Mouse (Mus musculus): Measurements from ENCODE around the gene Was. TPM values are rescaled to one million over a fixed set of nuclear protein-coding genes. Genes with fewer than 3 reads are reported as not detected.
"Not testable (repeated sequence)": the region's sequence is repeated elsewhere in the genome, so short reads cannot be mapped to it uniquely, and the experiment has no call there.

The Was gene
- polyA plus RNA-seq, 1 experiment from 2014 or later = 0.12 TPM

DNA sequence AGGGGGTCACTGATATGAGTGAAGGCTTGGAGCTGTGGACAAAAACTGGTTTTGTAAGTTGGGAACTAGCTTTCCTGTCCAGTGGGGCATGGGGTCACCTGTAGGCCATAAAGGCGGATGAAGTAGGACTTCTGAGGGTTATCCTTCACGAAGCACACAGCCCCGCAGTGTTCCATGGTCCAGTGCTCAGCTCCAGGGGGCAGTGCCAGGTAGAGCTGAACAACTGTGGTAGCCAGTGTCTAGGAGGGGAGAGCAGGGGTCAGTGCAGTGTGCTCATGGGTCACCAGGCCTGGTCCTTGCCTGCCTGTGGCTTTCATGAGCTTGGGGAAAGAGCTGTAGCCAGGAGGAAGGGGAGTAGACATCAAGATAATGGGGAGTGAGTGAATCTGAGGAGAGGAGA lies 552 bp downstream of the Was start:
- H3K27ac ChIP-seq (ENCODE audit: low read depth, low read length) = no peak overlapping the region
- no peaks in the 10 kb centered on the region for H3K27me3 ChIP-seq (ENCODE audit: control insufficient read depth, insufficient read depth, low read length)
- ATAC-seq (ENCODE audit: low read depth) = no peak
- no peaks in the 10 kb centered on the region for H3K36me3 ChIP-seq (ENCODE audit: control insufficient read depth, insufficient read depth, low read length)
- 88% methylated on average over 3 of the region's 3 CpGs for WGBS
- no peak overlapping the region for H3K9ac ChIP-seq (replicated peaks; ENCODE audit: low read depth, low read length)
- H3K4me1 ChIP-seq (ENCODE audit: control insufficient read depth, insufficient read depth, low read length) = no peaks in the 10 kb centered on the region
- no peaks in the 10 kb centered on the region for H3K9me3 ChIP-seq (ENCODE audit: control insufficient read depth, low read length)
- H3K4me2 ChIP-seq (ENCODE audit: low read depth, low read length) = no peak overlapping the region
- no peak overlapping the region for H3K4me3 ChIP-seq (ENCODE audit: low read depth, low read length)

DNA sequence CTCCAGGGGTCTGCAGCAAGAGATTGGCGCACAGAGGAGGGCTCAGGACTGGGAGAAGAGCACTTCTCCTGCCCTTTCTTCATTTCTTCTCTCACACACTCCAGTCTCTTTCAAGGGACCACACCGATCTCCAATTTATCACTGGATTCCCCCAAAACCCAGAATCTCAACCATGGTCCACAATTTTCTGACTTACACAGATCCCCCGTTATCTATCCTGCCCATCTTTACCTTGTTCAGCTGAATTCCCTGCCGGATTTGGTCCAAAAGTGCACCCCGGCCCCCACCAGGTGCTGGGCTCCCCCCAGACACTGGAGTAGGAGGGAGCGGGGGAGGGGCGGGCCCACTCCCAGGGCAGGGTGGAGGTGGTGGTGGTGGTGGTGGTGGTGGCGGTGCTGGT lies 4.7 kb downstream of the Was start:
- Histone ChIP-seq H3K9me3 (ENCODE audit: control insufficient read depth, low read length) (no peaks in the 10 kb centered on the region), H3K9ac (replicated peaks; ENCODE audit: low read depth, low read length) (no peak overlapping the region), H3K4me2 (ENCODE audit: low read depth, low read length) (no peak overlapping the region), H3K4me1 (ENCODE audit: control insufficient read depth, insufficient read depth, low read length) (no peaks in the 10 kb centered on the region), H3K27me3 (ENCODE audit: control insufficient read depth, insufficient read depth, low read length) (no peaks in the 10 kb centered on the region), H3K4me3 (ENCODE audit: low read depth, low read length) (no peak overlapping the region), H3K36me3 (ENCODE audit: control insufficient read depth, insufficient read depth, low read length) (no peaks in the 10 kb centered on the region), H3K27ac (ENCODE audit: low read depth, low read length) (no peak overlapping the region)
- WGBS = 82% methylated on average over 7 of the region's 8 CpGs
- ATAC-seq (ENCODE audit: low read depth) = no peak

GRCm38 (mm10) chrX:8084771-8085259 lies 5.5 kb downstream of the Was start:
- H3K36me3 ChIP-seq (ENCODE audit: control insufficient read depth, insufficient read depth, low read length) = no peaks in the 10 kb centered on the region
- no peaks in the 10 kb centered on the region for H3K4me1 ChIP-seq (ENCODE audit: control insufficient read depth, insufficient read depth, low read length)
- no peak overlapping the region for H3K27ac ChIP-seq (ENCODE audit: low read depth, low read length)
- no peaks in the 10 kb centered on the region for H3K9me3 ChIP-seq (ENCODE audit: control insufficient read depth, low read length)
- H3K4me2 ChIP-seq (ENCODE audit: low read depth, low read length) = no peak overlapping the region
- H3K27me3 ChIP-seq (ENCODE audit: control insufficient read depth, insufficient read depth, low read length) = no peaks in the 10 kb centered on the region
- ATAC-seq (ENCODE audit: low read depth) = no peak
- 88% methylated on average over 6 of the region's 6 CpGs for WGBS
- no peak overlapping the region for H3K4me3 ChIP-seq (ENCODE audit: low read depth, low read length)
- no peak overlapping the region for H3K9ac ChIP-seq (replicated peaks; ENCODE audit: low read depth, low read length)

DNA sequence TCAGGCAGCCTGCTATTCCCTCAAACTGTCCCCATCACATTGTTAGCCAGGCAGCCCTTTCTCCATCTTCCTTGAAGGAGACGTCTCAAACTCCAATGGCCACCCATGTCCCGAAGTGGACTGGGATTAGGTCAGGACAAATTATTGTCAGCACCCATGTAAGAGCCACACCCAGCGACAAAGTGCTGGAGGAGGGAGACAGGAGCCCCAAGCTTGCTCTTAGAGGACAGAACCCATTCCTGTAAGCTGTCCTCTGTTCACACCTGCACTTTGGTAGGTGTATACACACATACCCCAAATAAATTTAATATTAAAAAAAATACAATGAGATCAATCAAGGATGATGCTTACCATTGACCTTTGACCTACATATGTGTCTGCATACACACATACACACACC lies 15.2 kb downstream of the Was start:
- no peaks in the 10 kb centered on the region for H3K9me3 ChIP-seq (ENCODE audit: control insufficient read depth, low read length)
- 19% methylated on average over 3 of the region's 3 CpGs for WGBS
- peak; percentile 19 for ATAC-seq (ENCODE audit: low read depth)
- no peaks in the 10 kb centered on the region for H3K27me3 ChIP-seq (ENCODE audit: control insufficient read depth, insufficient read depth, low read length)
- H3K4me2 ChIP-seq (ENCODE audit: low read depth, low read length) = peak overlapping the region; percentile 42
- H3K4me3 ChIP-seq (ENCODE audit: low read depth, low read length) = peak overlapping the region; percentile 30
- H3K27ac ChIP-seq (ENCODE audit: low read depth, low read length) = peak overlapping the region; percentile 81
- H3K4me1 ChIP-seq (ENCODE audit: control insufficient read depth, insufficient read depth, low read length) = no peaks in the 10 kb centered on the region
- H3K9ac ChIP-seq (replicated peaks; ENCODE audit: low read depth, low read length) = peak overlapping the region; percentile 37; the same call in 1 of the 2 replicates
- no peaks in the 10 kb centered on the region for H3K36me3 ChIP-seq (ENCODE audit: control insufficient read depth, insufficient read depth, low read length)

DNA sequence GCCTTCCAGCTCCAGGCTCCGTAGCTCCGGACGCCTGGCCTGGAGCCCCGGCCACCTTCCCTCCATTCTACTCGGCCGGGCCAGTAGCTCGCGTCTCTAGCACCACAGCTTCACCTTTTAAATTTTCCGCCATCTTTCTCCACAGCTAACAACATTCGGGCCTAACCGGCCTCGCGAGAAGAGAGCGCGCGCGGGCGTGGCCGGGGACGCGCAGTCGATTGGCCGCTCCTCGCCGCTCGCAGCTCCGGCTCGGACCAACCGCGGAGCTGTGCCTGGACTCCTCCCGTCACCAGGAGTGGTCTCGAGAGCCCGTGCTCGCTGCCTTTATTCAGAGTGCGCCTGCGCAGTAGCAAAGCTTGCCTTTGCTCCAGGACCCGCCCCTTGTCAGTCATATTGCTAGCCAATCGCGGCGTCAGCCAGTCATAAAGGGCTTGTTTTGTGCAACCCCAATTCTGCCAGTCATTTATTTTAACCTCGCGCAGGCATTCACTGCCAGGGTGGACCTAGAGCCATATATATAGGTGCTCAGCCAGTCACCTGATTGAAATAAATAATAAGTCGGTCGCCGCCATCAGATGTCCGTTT lies 15.8 kb downstream of the Was start, which contains the start of gene Suv39h1:
Gene Suv39h1, minus strand, starts transcription at position 331 of the 585 bp plus-strand sequence.
- Histone ChIP-seq H3K4me3 (ENCODE audit: low read depth, low read length) (peak within 1 kb of the TSS; percentile 42), H3K9me3 (ENCODE audit: control insufficient read depth, low read length) (no peaks in the 10 kb centered on the region), H3K4me1 (ENCODE audit: control insufficient read depth, insufficient read depth, low read length) (no peaks in the 10 kb centered on the region), H3K27ac (ENCODE audit: low read depth, low read length) (peak within 1 kb of the TSS; percentile 81), H3K4me2 (ENCODE audit: low read depth, low read length) (peak within 1 kb of the TSS; percentile 49), H3K9ac (replicated peaks; ENCODE audit: low read depth, low read length) (peak within 1 kb of the TSS; percentile 44), H3K36me3 (ENCODE audit: control insufficient read depth, insufficient read depth, low read length) (no peaks in the 10 kb centered on the region), H3K27me3 (ENCODE audit: control insufficient read depth, insufficient read depth, low read length) (no peaks in the 10 kb centered on the region)
- 27% methylated on average over 39 of the region's 46 CpGs for WGBS
- peak; percentile 98 for ATAC-seq (ENCODE audit: low read depth)

GRCm38 (mm10) chrX:8073881-8074429 lies 16.3 kb downstream of the Was start:
- no peaks in the 10 kb centered on the region for H3K27me3 ChIP-seq (ENCODE audit: control insufficient read depth, insufficient read depth, low read length)
- H3K27ac ChIP-seq (ENCODE audit: low read depth, low read length) = peak overlapping the region; percentile 76
- no peaks in the 10 kb centered on the region for H3K36me3 ChIP-seq (ENCODE audit: control insufficient read depth, insufficient read depth, low read length)
- H3K9ac ChIP-seq (replicated peaks; ENCODE audit: low read depth, low read length) = peak overlapping the region; percentile 44
- H3K4me1 ChIP-seq (ENCODE audit: control insufficient read depth, insufficient read depth, low read length) = no peaks in the 10 kb centered on the region
- H3K4me2 ChIP-seq (ENCODE audit: low read depth, low read length) = peak overlapping the region; percentile 49
- H3K9me3 ChIP-seq (ENCODE audit: control insufficient read depth, low read length) = no peaks in the 10 kb centered on the region
- peak overlapping the region; percentile 42 for H3K4me3 ChIP-seq (ENCODE audit: low read depth, low read length)
- ATAC-seq (ENCODE audit: low read depth) = peak; percentile 13; the same call in 1 of the 2 replicates
- WGBS = 21% methylated on average over 50 of the region's 64 CpGs

GRCm38 (mm10) chrX:8069166-8069565 lies 21.1 kb downstream of the Was start:
- 97% methylated on average over 1 of the region's 1 CpGs for WGBS
- Histone ChIP-seq H3K36me3 (ENCODE audit: control insufficient read depth, insufficient read depth, low read length) (no peaks in the 10 kb centered on the region), H3K9me3 (ENCODE audit: control insufficient read depth, low read length) (no peaks in the 10 kb centered on the region), H3K4me3 (ENCODE audit: low read depth, low read length) (no peak overlapping the region), H3K4me1 (ENCODE audit: control insufficient read depth, insufficient read depth, low read length) (no peaks in the 10 kb centered on the region), H3K9ac (replicated peaks; ENCODE audit: low read depth, low read length) (no peak overlapping the region), H3K27me3 (ENCODE audit: control insufficient read depth, insufficient read depth, low read length) (no peaks in the 10 kb centered on the region), H3K4me2 (ENCODE audit: low read depth, low read length) (no peak overlapping the region), H3K27ac (ENCODE audit: low read depth, low read length) (no peak overlapping the region)
- no peak for ATAC-seq (ENCODE audit: low read depth)

DNA sequence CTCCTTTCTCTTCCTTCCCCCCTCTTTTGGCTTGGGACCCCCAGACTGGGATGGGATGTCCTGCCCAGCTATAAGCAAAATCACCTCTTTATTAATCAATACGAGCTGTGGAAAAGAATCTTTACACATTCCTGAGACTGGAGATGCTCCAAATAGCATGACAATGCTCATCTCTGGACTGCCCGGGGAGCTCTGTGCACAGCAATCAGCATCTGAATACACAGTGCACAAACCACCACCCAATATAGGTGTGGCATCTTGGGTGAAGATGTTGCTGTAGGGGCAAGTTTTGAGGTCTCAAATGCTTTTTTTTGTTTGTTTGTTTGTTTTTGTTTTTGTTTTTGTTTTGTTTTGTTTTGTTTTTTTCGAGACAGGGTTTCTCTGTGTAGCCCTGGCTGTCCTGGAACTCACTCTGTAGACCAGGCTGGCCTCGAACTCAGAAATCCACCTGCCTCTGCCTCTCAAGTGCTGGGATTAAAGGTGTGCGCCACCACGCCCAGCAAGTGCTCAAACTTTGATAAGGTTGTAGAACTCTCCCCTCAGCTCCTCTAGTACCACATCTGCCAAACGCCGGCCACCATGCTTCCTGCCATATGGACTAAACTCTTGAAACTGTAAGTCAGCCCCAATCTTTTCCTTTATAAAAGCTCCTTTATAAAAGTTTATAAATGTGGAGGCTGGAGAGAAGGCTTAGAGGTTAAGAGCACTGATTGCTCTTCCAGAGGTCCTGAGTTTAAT lies 39.1 kb downstream of the Was start:
- not testable (repeated sequence) for H3K9me3 ChIP-seq (ENCODE audit: control insufficient read depth, low read length); H3K27me3 ChIP-seq (ENCODE audit: control insufficient read depth, insufficient read depth, low read length); ATAC-seq (ENCODE audit: low read depth); H3K4me1 ChIP-seq (ENCODE audit: control insufficient read depth, insufficient read depth, low read length); H3K9ac ChIP-seq (replicated peaks; ENCODE audit: low read depth, low read length); H3K4me2 ChIP-seq (ENCODE audit: low read depth, low read length); H3K36me3 ChIP-seq (ENCODE audit: control insufficient read depth, insufficient read depth, low read length); H3K4me3 ChIP-seq (ENCODE audit: low read depth, low read length); H3K27ac ChIP-seq (ENCODE audit: low read depth, low read length)
- WGBS = 89% methylated on average over 8 of the region's 8 CpGs

- no peak for ATAC-seq (ENCODE audit: low read depth)
- H3K4me3 ChIP-seq (ENCODE audit: low read depth, low read length) = no peak overlapping the region
- no peaks in the 10 kb centered on the region for H3K4me1 ChIP-seq (ENCODE audit: control insufficient read depth, insufficient read depth, low read length)
- no peak overlapping the region for H3K27ac ChIP-seq (ENCODE audit: low read depth, low read length)
- WGBS = 79% methylated on average over 1 of the region's 1 CpGs
- no peaks in the 10 kb centered on the region for H3K27me3 ChIP-seq (ENCODE audit: control insufficient read depth, insufficient read depth, low read length)
- H3K4me2 ChIP-seq (ENCODE audit: low read depth, low read length) = no peak overlapping the region
- no peak overlapping the region for H3K9ac ChIP-seq (replicated peaks; ENCODE audit: low read depth, low read length)
- H3K36me3 ChIP-seq (ENCODE audit: control insufficient read depth, insufficient read depth, low read length) = no peaks in the 10 kb centered on the region
- no peaks in the 10 kb centered on the region for H3K9me3 ChIP-seq (ENCODE audit: control insufficient read depth, low read length)
Measured at GRCm38 (mm10) chrX:8033009-8033408, 57.3 kb downstream of the Was start.
